Mouse (Mus musculus) heart, adult 8-10 months (tissue): ENCODE data around the gene Emb. TPM values are rescaled to one million over a fixed set of nuclear protein-coding genes. Genes with fewer than 3 reads are reported as not detected.
A peak's percentile ranks its signal among the peaks of the same experiment; 100 is the strongest.
"Not testable (repeated sequence)": the region's sequence is repeated elsewhere in the genome, so short reads cannot be mapped to it uniquely, and the experiment has no call there.

Experiments used
- DNase-seq: peaks from one replicate; pipeline ENCODE4 v3.0.0; 2022; ENCODE audit warnings: low spot score
- total RNA-seq, 4 experiments: library from RNA; stranded (reverse); gene quantifications; 2 replicates each; pipeline ENCODE4 v1.2.4; 2022

Emb gene
- total RNA-seq = 10 to 100 TPM in 2 of 4 experiments, 1 to 10 TPM in 2; 9.1 to 13.0 (median 9.7) TPM

- DNase-seq = no peak
These were observed at the start of gene Emb for GRCm38 (mm10) chr13:117208236-117208635. Gene Emb (plus strand): TSS chr13:117208536.

GRCm38 (mm10) chr13:117163906-117164305, 44.4 kb upstream of the Emb start:
- DNase-seq = no peak

- no peak for DNase-seq
These were observed 43.3 kb upstream of the Emb start for GRCm38 (mm10) chr13:117165071-117165470.

- DNase-seq = not testable (repeated sequence)
These were observed 27.4 kb upstream of the Emb start for GRCm38 (mm10) chr13:117180912-117181311.

- no peak for DNase-seq
These were observed 25.0 kb upstream of the Emb start for GRCm38 (mm10) chr13:117183288-117183687.

GRCm38 (mm10) chr13:117185329-117185728, 23.0 kb upstream of the Emb start:
- no peak for DNase-seq

GRCm38 (mm10) chr13:117192161-117192560, 16.2 kb upstream of the Emb start:
- no peak for DNase-seq

- DNase-seq = no peak
These were observed 14.8 kb upstream of the Emb start for GRCm38 (mm10) chr13:117193422-117193983.

- DNase-seq = no peak
These were observed 12.5 kb upstream of the Emb start for GRCm38 (mm10) chr13:117195569-117196495.

GRCm38 (mm10) chr13:117197666-117198065, 10.7 kb upstream of the Emb start:
- DNase-seq = no peak

- peak; percentile 57 for DNase-seq
These were observed 9.8 kb upstream of the Emb start for GRCm38 (mm10) chr13:117198402-117199083.

- DNase-seq = no peak
These were observed 5.4 kb upstream of the Emb start for GRCm38 (mm10) chr13:117202755-117203471.

- DNase-seq = no peak
These were observed 3.7 kb upstream of the Emb start for GRCm38 (mm10) chr13:117204685-117205084.

GRCm38 (mm10) chr13:117206066-117206465, 2.3 kb upstream of the Emb start:
- DNase-seq = no peak

GRCm38 (mm10) chr13:117211386-117211875, 3.1 kb downstream of the Emb start:
- DNase-seq = peak; percentile 12

GRCm38 (mm10) chr13:117215481-117215880, 7.1 kb downstream of the Emb start:
- DNase-seq = no peak

GRCm38 (mm10) chr13:117216126-117216525, 7.8 kb downstream of the Emb start:
- DNase-seq = no peak

- no peak for DNase-seq
These were observed 8.5 kb downstream of the Emb start for GRCm38 (mm10) chr13:117216752-117217363.

- no peak for DNase-seq
These were observed 9.3 kb downstream of the Emb start for GRCm38 (mm10) chr13:117217621-117218020.

GRCm38 (mm10) chr13:117218092-117218491, 9.8 kb downstream of the Emb start:
- DNase-seq = no peak

- no peak for DNase-seq
These were observed 11.7 kb downstream of the Emb start for GRCm38 (mm10) chr13:117219871-117220500.
